Mouse (Mus musculus) lung, postnatal 0 days (tissue): ENCODE measurements at regions not wholly inside any gene's neighbourhood (a gene's known extent, or its start where the extent isn't known, plus 50 kb on each side); places are given as distances from the start of the nearest gene placed in this dataset.

ENCODE experiments used
- ATAC-seq: fragments of 200-750 bp; cut with Nextera tagmentation; 2 replicates; pipeline ENCODE4 v1.8.0; 2017; ENCODE audit warnings: moderate library complexity
- DNase-seq: peaks from one replicate; pipeline ENCODE4 v3.0.0-alpha.2; 2016; ENCODE audit warnings: low spot score
- H3K27ac ChIP-seq: fragments of 300-500 bp; sonication (generic); 2 replicates; pipeline ENCODE4 v1.5.1; 2014; ENCODE audit warnings: antibody characterized with exemption, mild to moderate bottlenecking, low read length, mixed read lengths
- H3K27me3 ChIP-seq: fragments of 300-500 bp; sonication (generic); replicated peaks from 2 replicates; pipeline ENCODE4 v1.6.1; 2014; ENCODE audit warnings: low read length, mixed read lengths; ENCODE audit not compliant: insufficient read depth
- H3K36me3 ChIP-seq: fragments of 300-500 bp; sonication (generic); 2 replicates; pipeline ENCODE4 v1.6.1; 2014; ENCODE audit warnings: low read length, mixed read lengths; ENCODE audit not compliant: insufficient read depth
- H3K4me1 ChIP-seq: fragments of 300-500 bp; sonication (generic); 2 replicates; pipeline ENCODE4 v1.6.1; 2014; ENCODE audit warnings: antibody characterized with exemption, low read depth, low read length, mixed read lengths; ENCODE audit not compliant: insufficient read depth
- H3K4me2 ChIP-seq: fragments of 300-500 bp; sonication (generic); replicated peaks from 2 replicates; pipeline ENCODE4 v1.6.1; 2014; ENCODE audit warnings: low read depth, mild to moderate bottlenecking, low read length, moderate library complexity, mixed read lengths
- H3K4me3 ChIP-seq: fragments of 300-500 bp; sonication (generic); 2 replicates; pipeline ENCODE4 v1.5.1; 2014; ENCODE audit warnings: low read depth, low read length
- H3K9ac ChIP-seq: fragments of 300-500 bp; sonication (generic); replicated peaks from 2 replicates; pipeline ENCODE4 v1.6.1; 2014; ENCODE audit warnings: low read depth, mild to moderate bottlenecking
- H3K9me3 ChIP-seq: fragments of 300-500 bp; sonication (generic); 2 replicates; pipeline ENCODE4 v1.6.1; 2016; ENCODE audit warnings: low read length, mixed read lengths
- CTCF ChIP-seq: IDR thresholded peaks from 2 replicates; pipeline ENCODE4 v1.5.1; 2016; ENCODE audit warnings: antibody characterized with exemption, mild to moderate bottlenecking
- EP300 ChIP-seq: IDR thresholded peaks from 2 replicates; pipeline ENCODE4 v1.6.1; 2016; ENCODE audit warnings: antibody characterized with exemption, mild to moderate bottlenecking, control low read depth
- WGBS: fragments of 180-500 bp; shearing (Covaris S2); extraction: QIAGEN DNeasy Blood & Tissue Kit; methylation state at CpG from one replicate; pipeline ENCODE4 v1.1.7; 2014; 5-methylcytosine and 5-hydroxymethylcytosine counted together

DNA sequence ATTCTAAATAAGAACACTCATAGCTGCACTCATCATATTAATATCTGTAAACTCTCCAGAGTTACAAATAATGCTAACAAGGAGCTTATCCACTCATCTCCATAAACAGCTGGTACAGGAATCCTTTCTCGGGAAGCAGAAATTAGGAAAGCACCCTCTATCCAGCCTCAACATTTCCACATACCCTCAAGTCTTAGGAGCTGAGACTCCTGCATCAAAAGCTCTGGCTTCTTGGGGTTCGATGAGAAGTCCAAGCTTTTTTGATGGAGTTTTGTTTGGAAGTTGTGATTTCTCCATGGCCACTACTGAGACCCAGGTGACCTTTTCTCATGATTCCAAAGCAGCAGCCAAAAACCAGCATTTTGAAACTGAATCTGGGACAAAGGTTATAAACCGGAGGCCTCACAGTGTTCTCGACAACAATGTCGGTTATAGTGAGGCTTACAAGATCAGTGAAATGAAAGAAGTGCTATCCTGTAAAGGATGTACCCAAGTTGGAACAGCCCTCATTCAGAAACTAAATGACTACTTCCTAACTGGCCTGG is 50.9 kb upstream of the Vcam1 start:
- Histone ChIP-seq H3K9me3 (no peaks in the 10 kb centered on the region), H3K27ac (no peak overlapping the region), H3K4me2 (no peak overlapping the region), H3K4me1 (no peaks in the 10 kb centered on the region), H3K9ac (no peak overlapping the region), H3K36me3 (no peaks in the 10 kb centered on the region), H3K27me3 (no peaks in the 10 kb centered on the region), H3K4me3 (no peak overlapping the region)
- WGBS = 72% methylated on average over 5 of the region's 5 CpGs
- 0 out of 2 replicates have a peak, but pooled peaks have one; percentile 29 for TF ChIP-seq EP300
- TF ChIP-seq CTCF = no peak
- DNase-seq (peak; percentile 77), ATAC-seq (peak; percentile 75)
